Mouse (Mus musculus) heart, embryonic 16.5 days (tissue): Measurements from ENCODE around the gene Gatad2b. TPM values are rescaled to one million over a fixed set of nuclear protein-coding genes. Genes with fewer than 3 reads are reported as not detected.

Experiments used
- ATAC-seq: fragments of 200-750 bp; cut with Nextera tagmentation; replicated peaks from 2 replicates; pipeline ENCODE4 v1.8.0; 2017; ENCODE audit warnings: moderate number of reproducible peaks; ENCODE audit not compliant: insufficient read depth, low FRiP score; ENCODE audit errors: extremely low read depth
- H3K27ac ChIP-seq: fragments of 300-500 bp; sonication (generic); 2 replicates; pipeline ENCODE4 v1.5.1; 2014; ENCODE audit warnings: mild to moderate bottlenecking, low read length, control low read depth, moderate library complexity
- H3K27me3 ChIP-seq: fragments of 300-500 bp; sonication (generic); 2 replicates; pipeline ENCODE4 v1.6.1; 2014; ENCODE audit warnings: low read length, mixed read lengths; ENCODE audit not compliant: control insufficient read depth, insufficient read depth
- H3K36me3 ChIP-seq: fragments of 300-500 bp; sonication (generic); 2 replicates; pipeline ENCODE4 v1.6.1; 2014; ENCODE audit not compliant: control insufficient read depth, insufficient read depth
- H3K4me1 ChIP-seq: fragments of 300-500 bp; sonication (generic); 2 replicates; pipeline ENCODE4 v1.6.1; 2014; ENCODE audit warnings: low read length, mixed read lengths; ENCODE audit not compliant: control insufficient read depth, insufficient read depth
- H3K4me2 ChIP-seq: fragments of 300-500 bp; sonication (generic); 2 replicates; pipeline ENCODE4 v1.6.1; 2014; ENCODE audit warnings: low read depth, mild to moderate bottlenecking, control low read depth, low read length
- H3K4me3 ChIP-seq: fragments of 300-500 bp; sonication (generic); 2 replicates; pipeline ENCODE4 v1.5.1; 2014; ENCODE audit warnings: mild to moderate bottlenecking, control low read depth, low read length
- H3K9ac ChIP-seq: fragments of 300-500 bp; sonication (generic); 2 replicates; pipeline ENCODE4 v1.6.1; 2014; ENCODE audit warnings: low read length, control low read depth
- H3K9me3 ChIP-seq: fragments of 300-500 bp; sonication (generic); replicated peaks from 2 replicates; pipeline ENCODE4 v1.6.1; 2016; ENCODE audit warnings: low read length; ENCODE audit not compliant: control insufficient read depth
- WGBS: fragments of 180-500 bp; shearing (Covaris S2); extraction: QIAGEN DNeasy Blood & Tissue Kit; methylation state at CpG from one replicate; pipeline ENCODE4 v1.1.7; 2014; 5-methylcytosine and 5-hydroxymethylcytosine counted together
- polyA plus RNA-seq: library from polyadenylated mRNA; unstranded; fragments of >200 nt; fragmentation: Nextera tagmentation; extraction: Ambion mirVana; gene quantifications from 2 replicates; pipeline ENCODE4 v1.2.1, GENCODE M21; 2015

Gatad2b gene
- polyA plus RNA-seq, 1 experiment from 2014 or later: 8.7 TPM

DNA sequence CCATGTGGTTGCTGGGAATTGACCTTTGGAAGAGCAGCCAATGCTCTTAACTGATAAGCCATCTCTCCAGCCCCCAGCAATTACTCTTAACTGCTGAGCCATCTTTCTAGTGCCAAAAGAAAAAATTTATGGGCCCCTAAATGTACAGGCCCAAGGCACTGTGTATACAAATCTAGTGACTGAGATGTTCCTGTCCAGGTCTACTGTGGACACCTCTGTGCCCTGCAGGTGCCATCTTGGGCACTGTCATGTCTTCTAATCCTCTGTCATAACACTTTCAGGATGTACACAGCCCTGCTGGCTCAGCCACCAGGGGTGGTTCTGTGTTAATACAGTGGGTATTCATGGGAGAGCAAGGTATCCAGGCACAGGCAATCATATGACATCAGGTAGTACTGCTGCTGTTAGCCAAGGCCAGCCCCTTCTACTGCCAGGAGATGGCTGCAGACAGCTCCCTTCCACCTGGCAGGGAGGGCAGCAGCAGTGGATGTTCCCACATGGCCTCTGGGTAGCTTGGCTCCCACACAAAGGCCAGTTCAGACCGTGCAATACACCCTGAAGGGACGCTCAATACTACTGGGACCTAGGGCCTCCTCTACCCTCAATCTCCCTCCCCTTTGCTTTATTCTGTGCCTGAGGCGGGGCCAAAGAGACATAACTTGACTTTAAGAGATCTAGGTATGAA lies 82.7 kb downstream of the Gatad2b start:
- no peak for ATAC-seq
- no peak overlapping the region for H3K4me2 ChIP-seq
- no peaks in the 10 kb centered on the region for H3K36me3 ChIP-seq
- H3K9me3 ChIP-seq: peaks cover 3% of the 10 kb centered on the region; the same call in 1 of the 2 replicates
- H3K4me3 ChIP-seq: no peak overlapping the region
- H3K27me3 ChIP-seq: no peaks in the 10 kb centered on the region
- no peaks in the 10 kb centered on the region for H3K4me1 ChIP-seq
- H3K9ac ChIP-seq: no peak overlapping the region
- 58% methylated on average over 3 of the region's 3 CpGs for WGBS
- H3K27ac ChIP-seq: no peak overlapping the region

DNA sequence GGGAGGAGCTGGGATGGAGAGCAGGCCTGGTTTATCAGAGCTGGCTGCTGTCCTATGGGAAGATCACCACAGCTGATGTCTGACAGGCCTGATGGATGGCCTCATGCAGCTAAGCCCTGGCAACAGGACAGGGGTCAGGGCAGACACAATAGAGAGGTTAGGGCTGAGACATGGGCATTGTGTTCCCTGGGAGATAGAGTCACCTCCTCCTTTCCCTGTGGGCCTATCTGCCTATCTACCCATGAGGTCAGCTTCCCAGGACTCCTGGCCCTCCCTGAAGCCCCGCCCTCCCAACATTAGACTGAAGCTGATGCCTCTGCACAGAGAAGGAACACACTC lies 83.2 kb downstream of the Gatad2b start:
- ATAC-seq: no peak
- 69% methylated on average over 1 of the region's 1 CpGs for WGBS
- no peaks in the 10 kb centered on the region for H3K36me3 ChIP-seq
- no peak overlapping the region for H3K4me3 ChIP-seq
- H3K4me1 ChIP-seq: no peaks in the 10 kb centered on the region
- no peak overlapping the region for H3K9ac ChIP-seq
- no peaks in the 10 kb centered on the region for H3K27me3 ChIP-seq
- no peak overlapping the region for H3K4me2 ChIP-seq
- H3K9me3 ChIP-seq: peaks cover 3% of the 10 kb centered on the region; the same call in 1 of the 2 replicates
- no peak overlapping the region for H3K27ac ChIP-seq

DNA sequence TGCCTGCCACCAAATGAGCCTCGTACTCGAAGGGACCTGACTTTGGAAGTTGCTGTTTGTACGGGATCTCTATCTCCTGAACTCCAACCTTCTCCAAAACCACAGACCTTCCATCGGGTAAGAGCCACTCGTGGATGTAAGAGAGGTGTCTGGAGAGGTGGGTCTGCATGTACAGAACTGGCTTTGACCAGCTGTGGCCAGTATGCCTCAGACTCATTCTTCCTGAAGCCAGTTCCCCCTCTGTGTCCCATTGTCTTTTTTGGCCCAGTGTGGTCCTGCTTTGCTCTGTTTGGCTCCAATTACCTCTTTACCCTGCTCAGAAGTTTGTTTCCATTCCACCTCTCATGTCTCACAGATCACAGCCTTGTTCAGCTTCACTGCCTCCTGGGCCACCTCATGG lies 85.5 kb downstream of the Gatad2b start:
- H3K27ac ChIP-seq: no peak overlapping the region
- H3K9me3 ChIP-seq: peaks cover 3% of the 10 kb centered on the region; the same call in 1 of the 2 replicates
- 79% methylated on average over 5 of the region's 5 CpGs for WGBS
- H3K4me2 ChIP-seq: no peak overlapping the region
- no peaks in the 10 kb centered on the region for H3K36me3 ChIP-seq
- H3K4me1 ChIP-seq: no peaks in the 10 kb centered on the region
- no peaks in the 10 kb centered on the region for H3K27me3 ChIP-seq
- no peak overlapping the region for H3K4me3 ChIP-seq
- H3K9ac ChIP-seq: no peak overlapping the region
- no peak for ATAC-seq

DNA sequence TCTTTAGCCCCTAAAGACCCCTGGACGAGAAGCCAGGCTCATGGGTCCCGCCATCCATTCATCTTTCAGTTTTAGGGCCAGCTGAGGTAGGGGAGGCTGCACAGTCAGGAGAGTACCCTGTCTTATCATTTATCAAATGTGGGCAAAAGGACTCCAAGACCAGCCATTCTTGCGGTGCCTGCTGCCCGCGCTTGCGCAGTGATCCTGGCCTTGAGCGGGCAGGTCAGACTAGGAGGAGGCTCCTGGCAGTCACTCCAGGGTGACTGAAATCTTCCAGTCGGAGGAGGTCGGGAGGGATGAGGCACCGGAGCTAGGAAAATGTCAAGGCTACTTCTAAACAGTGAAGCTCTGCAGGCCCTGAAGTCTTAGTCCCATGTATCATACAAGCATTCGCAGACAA lies 88.7 kb downstream of the Gatad2b start:
- Histone ChIP-seq H3K4me2 (no peak overlapping the region), H3K9ac (no peak overlapping the region), H3K36me3 (no peaks in the 10 kb centered on the region), H3K4me1 (no peaks in the 10 kb centered on the region), H3K27me3 (no peaks in the 10 kb centered on the region), H3K9me3 (peaks cover 3% of the 10 kb centered on the region; the same call in 1 of the 2 replicates), H3K4me3 (no peak overlapping the region), H3K27ac (no peak overlapping the region)
- ATAC-seq: no peak
- WGBS: 61% methylated on average over 11 of the region's 11 CpGs

DNA sequence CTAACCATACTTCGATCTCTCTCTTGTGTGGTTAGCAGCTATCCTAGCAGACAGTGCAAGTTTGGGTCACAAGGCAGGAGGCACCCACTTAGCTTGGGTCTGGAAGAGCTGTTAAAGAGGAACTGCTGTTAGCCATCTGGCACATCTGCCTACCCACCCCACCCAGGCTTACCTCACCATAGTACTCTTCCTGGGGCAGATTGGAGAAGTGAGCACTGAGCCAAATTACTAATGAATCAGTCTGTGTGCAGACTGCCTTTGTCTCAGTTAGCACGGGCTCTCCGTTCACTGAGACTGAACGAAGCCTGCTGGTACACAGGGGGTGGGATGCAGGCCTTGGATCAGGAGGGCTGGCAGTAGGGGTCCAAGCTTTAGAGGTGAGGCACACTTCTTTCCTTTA lies 90.7 kb downstream of the Gatad2b start:
- no peak overlapping the region for H3K4me3 ChIP-seq
- 79% methylated on average over 4 of the region's 4 CpGs for WGBS
- peaks cover 14% of the 10 kb centered on the region for H3K4me1 ChIP-seq
- ATAC-seq: no peak
- H3K4me2 ChIP-seq: no peak overlapping the region
- H3K36me3 ChIP-seq: no peaks in the 10 kb centered on the region
- no peak overlapping the region for H3K9ac ChIP-seq
- H3K9me3 ChIP-seq: peaks cover 3% of the 10 kb centered on the region; the same call in 1 of the 2 replicates
- no peak overlapping the region for H3K27ac ChIP-seq
- no peaks in the 10 kb centered on the region for H3K27me3 ChIP-seq

DNA sequence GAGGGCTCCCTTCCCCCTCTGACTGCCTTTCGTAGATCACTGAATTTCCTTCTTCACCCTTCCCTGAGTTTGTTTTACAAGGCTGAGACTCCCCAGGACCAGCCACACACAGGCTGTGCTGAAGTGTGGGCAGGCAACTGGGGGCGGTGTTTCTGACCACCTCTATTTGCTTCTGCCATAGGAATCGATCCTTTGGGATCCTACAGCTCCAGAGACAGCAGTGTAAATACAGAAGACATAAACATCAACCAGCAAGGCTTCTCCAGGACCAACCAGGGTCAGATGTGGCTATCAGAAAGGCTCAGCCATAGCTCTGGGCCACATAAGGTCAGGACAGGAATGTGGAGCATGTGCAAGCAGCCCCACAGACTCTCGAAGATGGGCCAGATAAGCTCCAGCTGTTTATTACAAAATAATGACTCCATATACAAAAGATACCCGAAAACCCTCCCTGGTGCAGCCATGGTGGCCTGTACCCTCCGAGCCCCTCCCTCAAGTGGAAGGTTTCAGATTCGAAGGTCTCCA lies 91.9 kb downstream of the Gatad2b start:
- no peak overlapping the region for H3K4me2 ChIP-seq
- no peaks in the 10 kb centered on the region for H3K27me3 ChIP-seq
- H3K36me3 ChIP-seq: no peaks in the 10 kb centered on the region
- no peaks in the 10 kb centered on the region for H3K9me3 ChIP-seq
- no peak overlapping the region for H3K4me3 ChIP-seq
- 69% methylated on average over 7 of the region's 7 CpGs for WGBS
- peaks cover 18% of the 10 kb centered on the region for H3K4me1 ChIP-seq
- H3K9ac ChIP-seq: no peak overlapping the region
- H3K27ac ChIP-seq: no peak overlapping the region
- ATAC-seq: no peak

DNA sequence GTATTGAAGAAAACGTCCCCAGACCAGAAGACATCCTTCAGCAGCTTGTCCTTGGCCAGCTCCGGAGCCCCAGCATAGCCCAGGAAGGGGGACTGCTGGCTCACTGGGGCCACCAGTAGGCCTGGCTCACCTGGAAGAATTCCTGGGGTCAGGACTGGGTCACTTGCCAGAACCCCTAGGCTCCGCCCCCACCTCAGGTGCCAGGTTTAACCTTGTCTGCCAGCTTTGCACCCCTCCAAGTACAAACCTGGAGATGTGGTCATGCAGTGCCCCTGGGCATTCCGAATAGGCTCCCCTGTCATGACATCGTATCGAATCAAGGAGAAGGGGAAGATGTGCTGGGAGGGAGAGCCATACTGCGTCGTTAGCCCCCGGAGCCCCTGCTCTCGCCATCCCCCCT lies 93.8 kb downstream of the Gatad2b start:
- Histone ChIP-seq H3K9me3 (no peaks in the 10 kb centered on the region), H3K4me1 (peaks cover 25% of the 10 kb centered on the region), H3K9ac (no peak overlapping the region), H3K4me2 (no peak overlapping the region), H3K27ac (no peak overlapping the region), H3K36me3 (peaks cover 3% of the 10 kb centered on the region; the same call in 1 of the 2 replicates), H3K4me3 (no peak overlapping the region), H3K27me3 (no peaks in the 10 kb centered on the region)
- 91% methylated on average over 10 of the region's 10 CpGs for WGBS
- ATAC-seq: no peak

DNA sequence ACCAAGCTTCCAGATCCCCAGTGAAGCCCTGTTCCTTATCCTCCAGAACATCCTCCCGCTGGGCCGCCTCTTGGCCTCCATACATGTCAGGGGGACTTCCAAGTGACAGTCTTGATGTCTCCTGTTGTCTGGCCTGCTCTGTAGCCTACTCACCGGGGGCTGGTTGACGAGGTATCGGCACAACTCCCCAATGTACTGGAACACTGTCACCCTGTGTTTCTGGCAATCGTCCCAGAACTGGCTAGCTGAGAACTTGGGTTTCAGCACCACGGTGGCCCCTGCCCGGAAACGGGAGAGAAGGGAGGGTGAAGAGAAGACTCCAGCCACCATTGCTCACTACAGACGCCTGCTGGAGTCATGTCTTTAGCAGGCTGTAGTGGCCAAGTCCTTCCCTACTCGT lies 94.5 kb downstream of the Gatad2b start:
- Histone ChIP-seq H3K4me2 (peak overlapping the region; percentile 27), H3K4me3 (no peak overlapping the region), H3K9me3 (no peaks in the 10 kb centered on the region), H3K27me3 (no peaks in the 10 kb centered on the region), H3K27ac (no peak overlapping the region), H3K9ac (peak overlapping the region; percentile 3; the same call in 1 of the 2 replicates), H3K4me1 (peaks cover 25% of the 10 kb centered on the region), H3K36me3 (peaks cover 10% of the 10 kb centered on the region; the same call in 1 of the 2 replicates)
- ATAC-seq: no peak
- 26% methylated on average over 11 of the region's 11 CpGs for WGBS

DNA sequence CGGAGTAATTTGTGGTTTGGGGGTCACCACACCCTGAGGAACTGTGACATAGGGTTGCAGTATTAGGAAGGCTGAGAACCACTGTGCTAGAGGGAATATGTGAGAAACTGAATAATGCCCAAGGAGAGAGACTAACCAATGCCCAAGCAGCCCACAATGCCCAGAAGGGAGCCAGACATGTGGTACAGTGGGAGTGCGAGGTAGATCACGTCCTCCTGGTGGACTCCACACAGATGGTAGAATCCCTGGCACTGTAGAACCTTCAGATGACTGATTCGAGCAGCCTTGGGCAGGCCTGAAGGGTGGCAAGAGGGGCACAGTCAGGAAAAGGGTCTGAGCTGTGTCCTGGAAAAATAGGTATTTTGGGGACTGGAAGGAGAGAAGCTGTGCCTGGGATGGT lies 95.2 kb downstream of the Gatad2b start:
- Histone ChIP-seq H3K9ac (no peak overlapping the region), H3K9me3 (no peaks in the 10 kb centered on the region), H3K27me3 (no peaks in the 10 kb centered on the region), H3K27ac (no peak overlapping the region), H3K36me3 (peaks cover 15% of the 10 kb centered on the region), H3K4me2 (peak overlapping the region; percentile 100; the same call in 1 of the 2 replicates), H3K4me3 (no peak overlapping the region), H3K4me1 (peaks cover 25% of the 10 kb centered on the region)
- WGBS: 87% methylated on average over 4 of the region's 4 CpGs
- ATAC-seq: no peak
